Mouse (Mus musculus) right cerebral cortex, postnatal 4 days (tissue): Measurements from ENCODE around the gene Gm21719.
"Not testable (repeated sequence)": the region's sequence is repeated elsewhere in the genome, so short reads cannot be mapped to it uniquely, and the experiment has no call there.

ENCODE experiments used
- DNase-seq: peaks from one replicate; pipeline ENCODE4 v3.0.0-alpha.2; 2022

Gm21719 gene

DNA sequence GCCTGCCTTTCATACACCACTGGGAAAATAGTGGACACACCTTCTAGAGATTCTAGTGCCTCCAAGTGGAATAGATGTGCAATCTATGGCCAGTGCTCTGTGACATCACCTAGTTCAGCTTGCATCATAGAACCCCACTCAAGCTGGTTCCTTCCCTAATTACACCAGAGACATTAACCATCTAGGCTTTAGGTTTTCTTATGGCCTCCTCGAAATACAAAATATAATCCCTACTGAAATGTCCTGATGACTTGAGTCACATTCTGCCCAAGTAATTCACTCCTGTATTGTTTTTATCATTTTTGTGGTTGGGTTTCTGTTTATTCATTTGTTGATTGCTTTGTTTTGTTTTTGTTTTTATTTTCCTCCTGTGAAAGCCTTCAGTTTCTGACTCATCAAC, at the start of gene Gm21719:
Gene Gm21719 (minus strand): TSS at position 101 of the 400 bp plus-strand sequence.
- DNase-seq, result not testable (repeated sequence)
